Mouse (Mus musculus) liver, postnatal 0 days (tissue): ENCODE measurements around the gene Sufu.

Source experiments
- CTCF ChIP-seq: sonication (generic); IDR thresholded peaks from 2 replicates; pipeline ENCODE4 v1.5.1; 2016; ENCODE audit warnings: antibody characterized with exemption, low read depth
- EP300 ChIP-seq: IDR thresholded peaks from 2 replicates; pipeline ENCODE4 v1.6.1; 2016; ENCODE audit warnings: antibody characterized with exemption, low read depth, mild to moderate bottlenecking

DNA sequence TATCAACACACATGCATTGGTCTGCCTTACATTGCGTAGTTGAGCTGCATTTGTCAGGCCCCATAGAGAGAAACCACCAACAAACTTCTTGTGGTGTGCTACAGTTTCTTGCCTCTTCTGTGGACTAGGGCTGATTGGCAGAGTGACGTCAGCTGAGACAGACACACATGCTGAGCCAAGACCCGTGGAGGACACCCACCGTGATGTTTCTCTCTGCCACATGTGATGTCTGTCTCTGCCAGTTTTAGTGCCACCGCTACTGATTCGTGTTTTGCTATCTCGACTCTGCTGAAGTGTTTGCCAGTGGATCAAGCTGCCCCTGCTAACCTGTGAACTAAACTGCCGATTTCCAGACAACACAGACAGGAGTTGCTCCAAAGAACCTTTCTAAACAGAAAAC lies 34.6 kb upstream of the Sufu start:
- TF ChIP-seq CTCF (no peak), EP300 (no peak)
